Mouse (Mus musculus): ENCODE data around the gene Shmt2. TPM values are rescaled to one million over a fixed set of nuclear protein-coding genes. Genes with fewer than 3 reads are reported as not detected.
A peak's percentile ranks its signal among the peaks of the same experiment; 100 is the strongest.

The Shmt2 gene
- polyA plus RNA-seq, 1 experiment from 2014 or later, result 68.7 TPM

DNA sequence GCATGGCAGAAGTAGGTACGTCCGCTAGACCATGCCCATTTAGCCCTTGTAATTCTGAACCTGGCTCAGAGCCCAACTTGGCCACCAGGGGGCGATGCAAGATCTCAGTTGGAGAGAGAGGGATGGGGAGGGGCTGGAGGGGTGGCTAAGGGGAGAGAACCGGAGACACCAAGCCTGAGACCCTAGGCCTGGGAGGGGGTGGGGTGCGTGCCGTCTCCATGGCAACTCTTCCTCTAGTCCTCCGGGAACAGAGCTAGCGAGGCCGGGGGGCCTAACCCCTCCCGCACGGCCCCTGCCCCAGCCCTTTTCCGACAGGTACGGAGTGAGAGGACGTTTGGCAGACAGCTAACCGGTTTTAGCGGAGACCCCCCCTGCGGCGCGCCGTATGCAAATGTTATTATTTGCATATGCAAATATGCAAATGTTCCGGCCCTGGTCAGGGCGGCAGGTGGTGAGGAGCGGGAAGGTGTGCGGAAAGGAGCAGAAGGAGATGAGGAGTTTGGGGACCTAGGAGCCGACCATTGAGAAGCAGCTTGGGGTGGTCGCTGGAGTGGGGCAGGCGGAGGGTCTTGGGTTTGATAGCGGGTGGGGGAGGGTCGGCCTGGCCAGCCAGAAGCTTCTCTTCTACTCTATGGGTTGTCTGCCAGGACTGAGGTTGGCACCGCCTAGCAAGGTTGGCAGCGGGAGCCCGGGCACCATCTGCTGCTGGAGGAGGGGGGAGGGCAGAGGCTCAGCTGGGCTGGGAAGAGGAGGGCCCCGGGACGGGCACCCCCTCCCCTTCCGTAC is 13.0 kb downstream of the Shmt2 start:
- Histone ChIP-seq H3K27me3 (ENCODE audit: control insufficient read depth, insufficient read depth, low read length) (peaks cover 37% of the 10 kb centered on the region), H3K4me3 (ENCODE audit: low read depth, low read length) (peak overlapping the region; percentile 38), H3K9ac (replicated peaks; ENCODE audit: low read length) (peak overlapping the region; percentile 11; the same call in 1 of the 2 replicates), H3K4me2 (ENCODE audit: low read depth, low read length) (peak overlapping the region; percentile 71), H3K36me3 (replicated peaks; ENCODE audit: control insufficient read depth, insufficient read depth, low read depth, low read length) (no peaks in the 10 kb centered on the region), H3K27ac (replicated peaks; ENCODE audit: low read depth, low read length) (0 out of 2 replicates have a peak overlapping the region, but pooled peaks have one; percentile 20), H3K9me3 (replicated peaks; ENCODE audit: control insufficient read depth, low read length) (no peaks in the 10 kb centered on the region), H3K4me1 (ENCODE audit: control insufficient read depth, insufficient read depth, low read length) (peaks cover 24% of the 10 kb centered on the region)
- ATAC-seq (replicated peaks; ENCODE audit: insufficient number of reproducible peaks, low FRiP score, low TSS enrichment, low read depth), result peak; percentile 19
- peak; percentile 98 for DNase-seq (ENCODE audit: low spot score)
- WGBS, result under 1% methylated on average over 34 of the region's 35 CpGs

DNA sequence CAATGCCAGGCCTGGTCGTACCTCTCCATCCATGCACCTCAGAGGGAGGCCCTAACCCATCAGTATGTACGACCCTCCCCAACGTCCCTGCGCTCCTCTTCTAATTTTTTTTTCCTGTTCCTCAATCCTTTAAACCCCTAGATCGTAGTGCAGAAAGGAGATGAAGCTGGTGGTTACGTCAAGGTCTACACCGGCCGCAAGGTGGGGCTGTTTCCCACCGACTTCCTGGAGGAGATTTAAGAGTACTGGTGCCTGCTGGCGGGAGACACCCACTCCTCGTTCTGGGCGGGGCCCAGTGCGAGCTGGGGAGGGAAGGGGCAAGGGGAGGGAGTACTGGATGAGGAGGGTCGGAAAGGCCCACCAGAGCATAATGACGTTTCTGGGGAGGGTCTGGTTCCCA is 14.0 kb downstream of the Shmt2 start:
- Histone ChIP-seq H3K4me1 (ENCODE audit: control insufficient read depth, insufficient read depth, low read length) (peaks cover 16% of the 10 kb centered on the region), H3K9ac (replicated peaks; ENCODE audit: low read length) (no peak overlapping the region), H3K4me3 (ENCODE audit: low read depth, low read length) (no peak overlapping the region)

DNA sequence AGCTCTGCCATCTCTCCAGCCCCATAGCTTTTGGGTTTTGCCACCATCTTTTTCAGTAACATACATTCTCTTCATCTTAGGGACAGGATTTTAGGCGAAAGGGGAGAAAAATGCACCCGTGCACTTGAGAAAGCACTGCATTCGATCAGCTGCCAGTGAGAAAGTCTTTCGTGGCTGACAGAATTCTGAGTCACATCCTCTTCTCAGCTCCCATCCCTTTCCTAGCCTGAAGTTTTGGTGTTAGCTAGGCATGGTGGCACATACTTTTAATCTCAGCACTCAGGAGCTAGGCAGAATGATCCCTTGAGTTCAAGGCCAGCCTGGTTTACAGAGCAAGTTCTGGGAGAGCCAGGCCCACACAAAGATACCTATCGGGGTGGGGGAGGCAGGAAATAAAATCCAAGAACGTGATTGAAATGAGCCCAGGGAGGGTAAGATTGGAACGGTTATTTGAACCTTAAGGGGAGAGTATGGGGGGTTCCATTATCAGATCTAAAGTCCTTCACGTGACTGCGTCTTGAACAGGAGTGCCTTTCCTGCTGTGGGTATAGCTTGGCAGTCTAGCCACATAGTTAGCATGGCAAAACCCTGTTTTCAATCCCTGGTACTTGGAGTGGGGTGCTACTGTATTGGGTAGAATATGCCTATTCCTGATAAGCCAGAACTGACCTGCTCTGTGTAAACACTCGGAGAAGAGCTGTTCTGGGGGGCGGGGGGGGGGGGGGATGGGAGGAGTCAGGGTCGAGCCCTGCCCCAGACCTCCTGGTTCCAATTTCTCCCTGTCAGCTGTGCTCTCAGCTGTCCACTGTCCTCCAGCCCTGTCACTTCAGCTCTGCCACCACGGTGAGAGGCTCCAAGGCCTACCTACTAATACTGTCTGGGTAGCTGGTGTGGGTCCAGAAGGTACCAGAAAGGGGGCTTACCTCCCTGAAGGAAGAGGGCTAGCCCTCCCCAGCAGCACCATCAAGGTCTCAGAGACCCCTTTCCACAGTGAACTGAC is 21.1 kb downstream of the Shmt2 start, which contains the start of gene Stac3:
Gene Stac3, plus strand, starts transcription at position 793 of the 1,000 bp plus-strand sequence.
- Histone ChIP-seq H3K27ac (replicated peaks; ENCODE audit: low read depth, low read length) (no peak within 1 kb of the TSS), H3K4me1 (ENCODE audit: control insufficient read depth, insufficient read depth, low read length) (no peaks in the 10 kb centered on the region), H3K4me3 (ENCODE audit: low read depth, low read length) (no peak within 1 kb of the TSS), H3K4me2 (ENCODE audit: low read depth, low read length) (no peak within 1 kb of the TSS), H3K9ac (replicated peaks; ENCODE audit: low read length) (no peak within 1 kb of the TSS), H3K9me3 (replicated peaks; ENCODE audit: control insufficient read depth, low read length) (no peaks in the 10 kb centered on the region), H3K27me3 (ENCODE audit: control insufficient read depth, insufficient read depth, low read length) (no peaks in the 10 kb centered on the region), H3K36me3 (replicated peaks; ENCODE audit: control insufficient read depth, insufficient read depth, low read depth, low read length) (no peaks in the 10 kb centered on the region)
- DNase-seq (ENCODE audit: low spot score), result no peak
- 67% methylated on average over 13 of the region's 13 CpGs for WGBS
- ATAC-seq (replicated peaks; ENCODE audit: insufficient number of reproducible peaks, low FRiP score, low TSS enrichment, low read depth), result no peak

More for the DNA sequence above, 14.0 kb downstream of the Shmt2 start:
- Histone ChIP-seq H3K9me3 (replicated peaks; ENCODE audit: control insufficient read depth, low read length) (no peaks in the 10 kb centered on the region), H3K27ac (replicated peaks; ENCODE audit: low read depth, low read length) (no peak overlapping the region), H3K36me3 (replicated peaks; ENCODE audit: control insufficient read depth, insufficient read depth, low read depth, low read length) (no peaks in the 10 kb centered on the region), H3K4me2 (ENCODE audit: low read depth, low read length) (peak overlapping the region; percentile 16; the same call in 1 of the 2 replicates), H3K27me3 (ENCODE audit: control insufficient read depth, insufficient read depth, low read length) (peaks cover 27% of the 10 kb centered on the region)
- DNase-seq (ENCODE audit: low spot score) (peak; percentile 79), ATAC-seq (replicated peaks; ENCODE audit: insufficient number of reproducible peaks, low FRiP score, low TSS enrichment, low read depth) (no peak)
- 2% methylated on average over 15 of the region's 15 CpGs for WGBS

DNA sequence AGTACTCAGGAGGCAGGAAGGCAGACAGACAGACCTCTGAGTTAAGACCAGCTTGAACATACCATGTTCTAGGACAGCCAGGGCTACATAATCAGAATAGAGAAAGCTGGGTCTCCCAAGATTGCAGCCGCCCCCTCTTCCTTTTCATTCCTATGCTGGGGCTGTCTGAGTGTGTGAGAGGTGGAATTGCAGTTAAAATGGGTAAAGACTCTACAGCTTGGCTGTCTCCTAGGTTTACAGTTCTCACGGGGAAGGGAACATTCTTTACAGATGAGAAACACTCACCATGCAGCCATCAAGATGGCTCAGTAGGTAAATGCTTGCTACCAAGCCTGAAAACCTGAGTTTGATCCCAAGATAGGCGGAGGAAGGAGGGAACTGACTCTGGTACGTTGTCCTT is 22.2 kb downstream of the Shmt2 start:
- H3K4me2 ChIP-seq (ENCODE audit: low read depth, low read length), result no peak overlapping the region
- 88% methylated on average over 4 of the region's 4 CpGs for WGBS
- ATAC-seq (replicated peaks; ENCODE audit: insufficient number of reproducible peaks, low FRiP score, low TSS enrichment, low read depth), result no peak
- H3K27me3 ChIP-seq (ENCODE audit: control insufficient read depth, insufficient read depth, low read length), result no peaks in the 10 kb centered on the region
- no peaks in the 10 kb centered on the region for H3K4me1 ChIP-seq (ENCODE audit: control insufficient read depth, insufficient read depth, low read length)
- no peaks in the 10 kb centered on the region for H3K9me3 ChIP-seq (replicated peaks; ENCODE audit: control insufficient read depth, low read length)
- no peak overlapping the region for H3K27ac ChIP-seq (replicated peaks; ENCODE audit: low read depth, low read length)
- no peak overlapping the region for H3K4me3 ChIP-seq (ENCODE audit: low read depth, low read length)
- DNase-seq (ENCODE audit: low spot score), result no peak
- peaks cover 5% of the 10 kb centered on the region for H3K36me3 ChIP-seq (replicated peaks; ENCODE audit: control insufficient read depth, insufficient read depth, low read depth, low read length)
- no peak overlapping the region for H3K9ac ChIP-seq (replicated peaks; ENCODE audit: low read length)

DNA sequence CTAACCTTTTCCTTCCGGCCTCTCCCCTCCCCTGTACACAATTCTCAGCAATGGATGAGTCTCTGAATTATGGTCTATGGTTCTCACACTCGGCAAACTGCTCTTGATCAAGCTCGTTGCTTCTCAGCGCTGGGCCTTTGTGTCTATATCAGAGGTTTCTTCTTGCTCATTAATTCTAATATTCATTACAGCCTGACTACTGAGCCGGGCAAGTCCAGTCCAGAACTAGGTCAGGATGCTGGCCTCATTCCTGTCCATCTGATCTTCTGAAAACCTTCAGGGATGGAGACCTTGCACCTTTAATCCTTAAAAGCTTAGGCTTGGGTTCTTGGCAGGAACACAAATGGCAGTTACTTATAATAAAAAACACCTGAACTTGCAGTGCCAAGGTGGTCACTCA is 22.7 kb downstream of the Shmt2 start:
- Histone ChIP-seq H3K9ac (replicated peaks; ENCODE audit: low read length) (no peak overlapping the region), H3K4me1 (ENCODE audit: control insufficient read depth, insufficient read depth, low read length) (no peaks in the 10 kb centered on the region), H3K27ac (replicated peaks; ENCODE audit: low read depth, low read length) (no peak overlapping the region), H3K4me2 (ENCODE audit: low read depth, low read length) (no peak overlapping the region), H3K4me3 (ENCODE audit: low read depth, low read length) (no peak overlapping the region), H3K9me3 (replicated peaks; ENCODE audit: control insufficient read depth, low read length) (no peaks in the 10 kb centered on the region), H3K27me3 (ENCODE audit: control insufficient read depth, insufficient read depth, low read length) (no peaks in the 10 kb centered on the region), H3K36me3 (replicated peaks; ENCODE audit: control insufficient read depth, insufficient read depth, low read depth, low read length) (peaks cover 10% of the 10 kb centered on the region)
- no peak for DNase-seq (ENCODE audit: low spot score)
- 83% methylated on average over 5 of the region's 5 CpGs for WGBS
- no peak for ATAC-seq (replicated peaks; ENCODE audit: insufficient number of reproducible peaks, low FRiP score, low TSS enrichment, low read depth)

DNA sequence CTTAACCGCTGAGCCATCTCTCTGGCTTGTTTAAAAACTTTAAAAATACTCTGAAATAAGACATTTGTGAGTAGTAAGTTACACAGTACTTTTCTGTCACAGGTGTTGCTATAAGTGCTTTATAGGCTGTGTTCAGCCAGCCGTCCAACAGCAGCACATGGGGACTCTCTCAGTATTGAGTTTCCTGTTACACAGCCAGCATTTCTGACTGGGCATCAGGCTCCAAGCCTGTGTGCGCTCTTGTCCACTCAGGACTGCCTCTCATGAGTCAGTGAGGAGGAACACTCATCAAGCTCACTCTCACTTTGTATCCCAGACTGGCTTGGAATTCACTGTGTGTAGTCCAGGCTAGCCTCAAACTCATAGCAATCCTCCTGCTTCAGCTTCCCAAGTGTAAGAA is 26.1 kb downstream of the Shmt2 start:
- Histone ChIP-seq H3K9ac (replicated peaks; ENCODE audit: low read length) (no peak overlapping the region), H3K4me1 (ENCODE audit: control insufficient read depth, insufficient read depth, low read length) (no peaks in the 10 kb centered on the region), H3K4me2 (ENCODE audit: low read depth, low read length) (no peak overlapping the region), H3K36me3 (replicated peaks; ENCODE audit: control insufficient read depth, insufficient read depth, low read depth, low read length) (peaks cover 15% of the 10 kb centered on the region), H3K9me3 (replicated peaks; ENCODE audit: control insufficient read depth, low read length) (no peaks in the 10 kb centered on the region), H3K27ac (replicated peaks; ENCODE audit: low read depth, low read length) (no peak overlapping the region), H3K27me3 (ENCODE audit: control insufficient read depth, insufficient read depth, low read length) (no peaks in the 10 kb centered on the region), H3K4me3 (ENCODE audit: low read depth, low read length) (no peak overlapping the region)
- ATAC-seq (replicated peaks; ENCODE audit: insufficient number of reproducible peaks, low FRiP score, low TSS enrichment, low read depth), result no peak
- 93% methylated on average over 3 of the region's 3 CpGs for WGBS
- no peak for DNase-seq (ENCODE audit: low spot score)

DNA sequence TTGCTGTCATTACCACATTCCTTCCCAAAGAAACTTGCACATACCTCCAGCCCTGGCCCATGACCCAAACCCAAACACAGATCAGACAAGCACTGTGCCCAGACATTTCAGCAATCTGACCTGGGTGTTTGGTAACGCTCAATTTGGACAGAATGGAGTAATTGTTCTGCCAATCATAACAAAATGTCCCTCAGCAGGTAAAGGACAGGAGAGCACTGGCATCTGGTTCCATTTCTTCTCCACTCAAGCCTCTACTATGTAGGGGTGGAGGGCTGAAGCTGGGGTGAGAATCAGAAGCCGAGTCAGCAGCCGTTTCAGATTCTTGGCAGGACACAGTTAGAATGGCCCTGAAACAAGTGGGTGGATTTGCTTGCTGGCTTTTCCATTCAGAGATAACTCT is 30.1 kb downstream of the Shmt2 start:
- WGBS, result 66% methylated on average over 3 of the region's 3 CpGs
- peaks cover 15% of the 10 kb centered on the region for H3K36me3 ChIP-seq (replicated peaks; ENCODE audit: control insufficient read depth, insufficient read depth, low read depth, low read length)
- no peak overlapping the region for H3K9ac ChIP-seq (replicated peaks; ENCODE audit: low read length)
- ATAC-seq (replicated peaks; ENCODE audit: insufficient number of reproducible peaks, low FRiP score, low TSS enrichment, low read depth) (no peak), DNase-seq (ENCODE audit: low spot score) (no peak)
- H3K4me1 ChIP-seq (ENCODE audit: control insufficient read depth, insufficient read depth, low read length), result no peaks in the 10 kb centered on the region
- no peaks in the 10 kb centered on the region for H3K9me3 ChIP-seq (replicated peaks; ENCODE audit: control insufficient read depth, low read length)
- no peak overlapping the region for H3K4me2 ChIP-seq (ENCODE audit: low read depth, low read length)
- H3K27ac ChIP-seq (replicated peaks; ENCODE audit: low read depth, low read length), result no peak overlapping the region
- H3K4me3 ChIP-seq (ENCODE audit: low read depth, low read length), result no peak overlapping the region
- H3K27me3 ChIP-seq (ENCODE audit: control insufficient read depth, insufficient read depth, low read length), result no peaks in the 10 kb centered on the region

All from embryonic facial prominence, embryonic 11.5 days (tissue).